Mouse (Mus musculus): ENCODE data around the gene 4833427G06Rik. TPM values are rescaled to one million over a fixed set of nuclear protein-coding genes. Genes with fewer than 3 reads are reported as not detected.

4833427G06Rik gene
- total and polyA plus RNA-seq, 2 experiments: not detected

GRCm38 (mm10) chr9:51138301-51138700 lies 36.4 kb upstream of the 4833427G06Rik start:
- H3K4me3 ChIP-seq (ENCODE audit: insufficient read depth, low read depth, low read length): no peak overlapping the region
- TF ChIP-seq CTCF (IDR thresholded peaks at IDR 0.05; ENCODE audit: low read depth, low read length) (no peak), POLR2A (IDR thresholded peaks at IDR 0.05; ENCODE audit: extremely low read depth, insufficient read depth, low read length) (no peak)
- no peak overlapping the region for H3K27ac ChIP-seq (replicated peaks; ENCODE audit: insufficient read depth, low read depth, low read length)
- H3K79me2 ChIP-seq (ENCODE audit: control insufficient read depth, insufficient read depth, low read length): no peaks in the 10 kb centered on the region
- H3K9ac ChIP-seq (ENCODE audit: low read depth, low read length): no peak overlapping the region
- no peaks in the 10 kb centered on the region for H3K27me3 ChIP-seq (ENCODE audit: control insufficient read depth, insufficient read depth, low read length)
- WGBS: 84% methylated on average over 1 of the region's 1 CpGs
- no peak for DNase-seq (ENCODE audit: extremely low read depth, low read depth, low spot score)
- H3K4me1 ChIP-seq (ENCODE audit: control insufficient read depth, insufficient read depth, low read length): no peaks in the 10 kb centered on the region
- H3K36me3 ChIP-seq (ENCODE audit: control insufficient read depth, insufficient read depth, low read length): no peaks in the 10 kb centered on the region

DNA sequence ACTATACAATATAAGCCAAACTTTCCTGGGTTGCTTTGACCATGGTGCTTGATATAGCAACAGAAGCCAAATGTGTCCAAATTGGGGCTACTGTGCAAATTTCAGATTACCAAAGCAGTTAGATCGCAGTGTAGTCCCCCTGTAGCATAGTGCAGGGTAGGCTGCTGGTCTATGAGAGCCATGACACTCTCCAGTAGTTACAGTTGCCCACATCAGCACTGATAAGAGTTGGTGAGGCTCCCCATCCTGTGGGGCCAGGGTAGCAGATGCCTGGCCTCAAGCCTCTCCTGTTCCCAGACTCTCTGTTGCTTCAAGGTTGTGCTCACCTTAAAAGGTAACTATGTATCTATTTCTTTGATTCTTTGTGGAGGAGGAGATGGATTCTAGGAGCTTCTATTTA lies 36.0 kb upstream of the 4833427G06Rik start:
- Histone ChIP-seq H3K4me3 (ENCODE audit: insufficient read depth, low read depth, low read length) (no peak overlapping the region), H3K4me1 (ENCODE audit: control insufficient read depth, insufficient read depth, low read length) (no peaks in the 10 kb centered on the region), H3K27ac (replicated peaks; ENCODE audit: insufficient read depth, low read depth, low read length) (no peak overlapping the region), H3K36me3 (ENCODE audit: control insufficient read depth, insufficient read depth, low read length) (no peaks in the 10 kb centered on the region), H3K79me2 (ENCODE audit: control insufficient read depth, insufficient read depth, low read length) (no peaks in the 10 kb centered on the region), H3K9ac (ENCODE audit: low read depth, low read length) (no peak overlapping the region), H3K27me3 (ENCODE audit: control insufficient read depth, insufficient read depth, low read length) (no peaks in the 10 kb centered on the region)
- TF ChIP-seq CTCF (IDR thresholded peaks at IDR 0.05; ENCODE audit: low read depth, low read length): no peak
- no peak for TF ChIP-seq POLR2A (IDR thresholded peaks at IDR 0.05; ENCODE audit: extremely low read depth, insufficient read depth, low read length)
- 89% methylated on average over 1 of the region's 1 CpGs for WGBS
- no peak for DNase-seq (ENCODE audit: extremely low read depth, low read depth, low spot score)

DNA sequence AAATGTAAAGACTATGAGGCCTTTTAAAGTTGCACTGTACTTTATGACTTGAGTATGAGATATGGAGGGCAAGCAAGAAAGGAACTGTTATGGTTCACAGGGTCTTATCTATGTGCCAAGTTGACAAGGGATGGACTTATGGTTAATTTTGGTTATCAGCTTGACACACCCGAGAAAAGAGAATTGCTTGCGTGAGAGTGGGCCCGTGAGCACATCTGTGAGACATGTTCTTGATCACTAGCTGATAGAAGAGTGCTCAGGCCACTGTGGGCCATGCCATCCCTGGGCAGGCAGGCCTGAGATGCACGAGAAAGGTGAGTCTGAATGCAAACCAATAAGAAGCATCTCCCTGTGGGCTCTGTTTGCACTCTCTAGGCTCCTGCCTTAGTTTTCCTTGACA lies 35.6 kb upstream of the 4833427G06Rik start:
- WGBS: 82% methylated on average over 4 of the region's 4 CpGs
- H3K27me3 ChIP-seq (ENCODE audit: control insufficient read depth, insufficient read depth, low read length): no peaks in the 10 kb centered on the region
- H3K27ac ChIP-seq (replicated peaks; ENCODE audit: insufficient read depth, low read depth, low read length): no peak overlapping the region
- H3K79me2 ChIP-seq (ENCODE audit: control insufficient read depth, insufficient read depth, low read length): no peaks in the 10 kb centered on the region
- no peak overlapping the region for H3K9ac ChIP-seq (ENCODE audit: low read depth, low read length)
- no peaks in the 10 kb centered on the region for H3K4me1 ChIP-seq (ENCODE audit: control insufficient read depth, insufficient read depth, low read length)
- DNase-seq (ENCODE audit: extremely low read depth, low read depth, low spot score): no peak
- H3K4me3 ChIP-seq (ENCODE audit: insufficient read depth, low read depth, low read length): no peak overlapping the region
- no peak for TF ChIP-seq CTCF (IDR thresholded peaks at IDR 0.05; ENCODE audit: low read depth, low read length)
- TF ChIP-seq POLR2A (IDR thresholded peaks at IDR 0.05; ENCODE audit: extremely low read depth, insufficient read depth, low read length): no peak
- H3K36me3 ChIP-seq (ENCODE audit: control insufficient read depth, insufficient read depth, low read length): no peaks in the 10 kb centered on the region

DNA sequence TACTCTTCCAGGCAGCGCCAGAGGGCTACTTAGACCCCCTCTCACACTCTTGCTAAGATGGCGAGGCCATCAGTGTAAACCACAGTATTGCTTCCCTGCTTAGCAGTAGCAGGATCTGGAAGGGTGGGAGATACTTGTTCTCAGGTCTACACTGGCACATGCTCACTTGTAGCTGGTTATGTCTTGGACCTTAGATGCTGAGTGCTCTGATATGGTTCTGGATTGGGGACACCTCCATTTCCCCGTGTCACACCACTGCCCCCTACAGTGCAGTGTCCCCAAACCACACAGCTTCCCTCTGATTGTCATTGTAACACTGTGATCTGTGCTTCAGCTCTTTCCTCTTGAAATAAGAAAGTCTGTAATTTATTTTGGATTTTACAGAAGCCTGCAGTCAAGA lies 35.1 kb upstream of the 4833427G06Rik start:
- TF ChIP-seq CTCF (IDR thresholded peaks at IDR 0.05; ENCODE audit: low read depth, low read length) (peak; percentile 43; the same call in 1 of the 2 replicates), POLR2A (IDR thresholded peaks at IDR 0.05; ENCODE audit: extremely low read depth, insufficient read depth, low read length) (no peak)
- no peaks in the 10 kb centered on the region for H3K79me2 ChIP-seq (ENCODE audit: control insufficient read depth, insufficient read depth, low read length)
- H3K36me3 ChIP-seq (ENCODE audit: control insufficient read depth, insufficient read depth, low read length): no peaks in the 10 kb centered on the region
- no peak overlapping the region for H3K4me3 ChIP-seq (ENCODE audit: insufficient read depth, low read depth, low read length)
- no peak overlapping the region for H3K9ac ChIP-seq (ENCODE audit: low read depth, low read length)
- H3K27ac ChIP-seq (replicated peaks; ENCODE audit: insufficient read depth, low read depth, low read length): no peak overlapping the region
- no peaks in the 10 kb centered on the region for H3K4me1 ChIP-seq (ENCODE audit: control insufficient read depth, insufficient read depth, low read length)
- no peaks in the 10 kb centered on the region for H3K27me3 ChIP-seq (ENCODE audit: control insufficient read depth, insufficient read depth, low read length)
- no peak for DNase-seq (ENCODE audit: extremely low read depth, low read depth, low spot score)
- 67% methylated on average over 3 of the region's 3 CpGs for WGBS

DNA sequence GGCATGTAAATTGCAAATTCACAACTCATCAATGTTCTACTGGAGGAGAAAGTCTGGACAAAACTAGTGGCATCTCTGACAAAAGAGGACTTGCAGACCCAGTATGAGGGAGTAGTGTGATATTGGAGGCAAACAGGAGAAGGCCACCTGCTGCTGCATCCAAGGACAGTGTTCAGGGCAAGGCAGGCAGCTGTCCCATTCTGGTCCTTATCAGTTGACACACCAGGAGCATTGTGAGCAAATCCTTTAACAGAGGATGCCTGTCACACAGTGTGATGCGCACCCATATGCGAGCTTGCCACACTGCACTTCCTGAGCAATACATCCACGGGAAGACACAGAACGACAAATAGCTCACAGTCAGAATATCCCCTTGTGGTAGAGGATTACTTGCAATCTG lies 12.9 kb upstream of the 4833427G06Rik start:
- Histone ChIP-seq H3K9ac (ENCODE audit: low read depth, low read length) (no peak overlapping the region), H3K79me2 (ENCODE audit: control insufficient read depth, insufficient read depth, low read length) (no peaks in the 10 kb centered on the region), H3K27me3 (ENCODE audit: control insufficient read depth, insufficient read depth, low read length) (no peaks in the 10 kb centered on the region), H3K27ac (replicated peaks; ENCODE audit: insufficient read depth, low read depth, low read length) (no peak overlapping the region), H3K4me3 (ENCODE audit: insufficient read depth, low read depth, low read length) (no peak overlapping the region), H3K36me3 (ENCODE audit: control insufficient read depth, insufficient read depth, low read length) (no peaks in the 10 kb centered on the region), H3K4me1 (ENCODE audit: control insufficient read depth, insufficient read depth, low read length) (no peaks in the 10 kb centered on the region)
- TF ChIP-seq CTCF (IDR thresholded peaks at IDR 0.05; ENCODE audit: low read depth, low read length) (no peak), POLR2A (IDR thresholded peaks at IDR 0.05; ENCODE audit: extremely low read depth, insufficient read depth, low read length) (no peak)
- DNase-seq (ENCODE audit: extremely low read depth, low read depth, low spot score): no peak
- 78% methylated on average over 4 of the region's 4 CpGs for WGBS

GRCm38 (mm10) chr9:51105751-51106150 lies 3.9 kb upstream of the 4833427G06Rik start:
- Histone ChIP-seq H3K9ac (ENCODE audit: low read depth, low read length) (no peak overlapping the region), H3K4me1 (ENCODE audit: control insufficient read depth, insufficient read depth, low read length) (peaks cover 2% of the 10 kb centered on the region; the same call in 1 of the 2 replicates), H3K36me3 (ENCODE audit: control insufficient read depth, insufficient read depth, low read length) (no peaks in the 10 kb centered on the region), H3K27me3 (ENCODE audit: control insufficient read depth, insufficient read depth, low read length) (peaks cover 9% of the 10 kb centered on the region; the same call in 1 of the 2 replicates), H3K79me2 (ENCODE audit: control insufficient read depth, insufficient read depth, low read length) (no peaks in the 10 kb centered on the region), H3K4me3 (ENCODE audit: insufficient read depth, low read depth, low read length) (no peak overlapping the region), H3K27ac (replicated peaks; ENCODE audit: insufficient read depth, low read depth, low read length) (no peak overlapping the region)
- 81% methylated on average over 2 of the region's 2 CpGs for WGBS
- DNase-seq (ENCODE audit: extremely low read depth, low read depth, low spot score): no peak
- TF ChIP-seq CTCF (IDR thresholded peaks at IDR 0.05; ENCODE audit: low read depth, low read length) (no peak), POLR2A (IDR thresholded peaks at IDR 0.05; ENCODE audit: extremely low read depth, insufficient read depth, low read length) (no peak)
